In the genomic region with DNA sequence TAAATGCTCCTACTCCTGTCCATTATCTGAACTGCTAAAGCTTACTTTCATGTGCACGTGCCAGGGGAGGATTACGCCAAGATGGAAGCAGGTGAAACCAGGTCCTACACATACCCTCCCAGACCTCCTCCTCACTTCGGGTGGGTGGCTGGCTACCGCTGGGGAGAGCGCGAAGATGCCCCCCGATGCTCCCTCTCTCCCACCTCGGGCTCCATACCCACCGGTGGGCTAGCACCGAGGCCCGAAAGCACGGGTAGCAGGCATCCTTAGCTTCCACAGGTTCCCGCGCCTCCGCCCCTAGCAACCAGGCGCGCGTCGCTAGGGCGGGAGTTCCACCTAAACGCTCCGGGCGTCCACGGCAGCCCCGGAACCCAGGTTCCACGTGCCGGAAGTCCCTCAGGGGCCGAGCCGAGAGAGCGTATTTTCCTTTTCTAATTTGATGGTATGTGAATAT, we compare ENCODE assay signal across 8 mouse cellular contexts. TPM values are rescaled to one million over a fixed set of nuclear protein-coding genes. Genes with fewer than 3 reads are reported as not detected.
DNase-seq lines count a peak whose midpoint lies in the region; ATAC-seq and TF ChIP-seq lines count a peak whose summit lies in the region.

A gene (minus strand): TSS at position 299 of the 454 bp plus-strand sequence.

- H3K79me3 ChIP-seq in C2C12 (ENCODE audit: low read depth): no peaks in the 10 kb centered on the region

- H3K27me3 ChIP-seq in C2C12 (ENCODE audit: control insufficient read depth, insufficient read depth, insufficient read length): no peaks in the 10 kb centered on the region
- H3K27me3 ChIP-seq in heart, embryonic 10.5 days (ENCODE audit: insufficient read depth, poor library complexity, severe bottlenecking): no peaks in the 10 kb centered on the region
- no peaks in the 10 kb centered on the region for H3K27me3 ChIP-seq in kidney, embryonic 14.5 days (ENCODE audit: control insufficient read depth, insufficient read depth, low read length)
- no peaks in the 10 kb centered on the region for H3K27me3 ChIP-seq in limb, embryonic 15.5 days
- no peaks in the 10 kb centered on the region for H3K27me3 ChIP-seq in midbrain, postnatal 0 days (ENCODE audit: insufficient read depth, low read length)

- H3K79me2 ChIP-seq in C2C12 (ENCODE audit: control insufficient read depth, insufficient read depth): no peaks in the 10 kb centered on the region

- DNase-seq in brain, adult 2 months (ENCODE audit: low read depth, low spot score): peak; percentile 91
- peak; percentile 90 for DNase-seq in heart, embryonic 10.5 days (ENCODE audit: low spot score)
- peak; percentile 83 for DNase-seq in midbrain, postnatal 0 days (ENCODE audit: low spot score)
- peak; percentile 69 to 79 for DNase-seq in spleen, postnatal 14 days (ENCODE audit: low spot score in 2 of 2)

- no peaks in the 10 kb centered on the region for H3K4me1 ChIP-seq in embryonic fibroblast, embryonic 13.5 days (ENCODE audit: control insufficient read depth, insufficient read depth, low read length)
- peaks cover 5% of the 10 kb centered on the region for H3K4me1 ChIP-seq in heart, embryonic 10.5 days
- H3K4me1 ChIP-seq in kidney, embryonic 14.5 days (ENCODE audit: control insufficient read depth, insufficient read depth, low read length): 0 out of 2 replicates have a peak, but pooled peaks cover 3% of the 10 kb centered on the region
- H3K4me1 ChIP-seq in limb, embryonic 15.5 days: no peaks in the 10 kb centered on the region
- H3K4me1 ChIP-seq in midbrain, postnatal 0 days (ENCODE audit: insufficient read depth, low read length): no peaks in the 10 kb centered on the region

- peak within 1 kb of the TSS; percentile 44 for H3K4me3 ChIP-seq in C2C12 (ENCODE audit: insufficient read depth, poor library complexity, severe bottlenecking)
- peak within 1 kb of the TSS; percentile 67 for H3K4me3 ChIP-seq in embryonic fibroblast, embryonic 13.5 days (ENCODE audit: insufficient read depth, low read length)
- peak within 1 kb of the TSS; percentile 78 for H3K4me3 ChIP-seq in heart, embryonic 10.5 days
- H3K4me3 ChIP-seq in kidney, embryonic 14.5 days (ENCODE audit: low read length): peak within 1 kb of the TSS; percentile 70
- H3K4me3 ChIP-seq in limb, embryonic 15.5 days: peak within 1 kb of the TSS; percentile 51
- peak within 1 kb of the TSS; percentile 63 for H3K4me3 ChIP-seq in midbrain, postnatal 0 days (ENCODE audit: low read depth, low read length)

- ATAC-seq in kidney, embryonic 14.5 days (ENCODE audit: low FRiP score, low TSS enrichment): peak; percentile 91
- peak; percentile 58; the same call in 1 of the 2 replicates for ATAC-seq in limb, embryonic 15.5 days (ENCODE audit: insufficient number of reproducible peaks, low FRiP score, low TSS enrichment, low read depth)
- peak; percentile 94 for ATAC-seq in midbrain, postnatal 0 days (ENCODE audit: low FRiP score)

- H3K4me2 ChIP-seq in kidney, embryonic 14.5 days (replicated peaks; ENCODE audit: low read depth, low read length): peak within 1 kb of the TSS; percentile 85
- H3K4me2 ChIP-seq in limb, embryonic 15.5 days: peak within 1 kb of the TSS; percentile 66
- H3K4me2 ChIP-seq in midbrain, postnatal 0 days (ENCODE audit: low read depth, low read length, poor library complexity, severe bottlenecking): peak within 1 kb of the TSS; percentile 58

- no peak for TF ChIP-seq CTCF in C2C12 (IDR thresholded peaks at IDR 0.05; ENCODE audit: control insufficient read depth, insufficient read depth, insufficient read length)
- no peak for TF ChIP-seq CTCF in embryonic fibroblast, embryonic 13.5 days (IDR thresholded peaks at IDR 0.05; ENCODE audit: borderline replicate concordance, insufficient read depth, low read length)
- TF ChIP-seq CTCF in midbrain, postnatal 0 days (IDR thresholded peaks at IDR 0.05): no peak

- no peaks in the 10 kb centered on the region for H3K9me3 ChIP-seq in heart, embryonic 10.5 days
- no peaks in the 10 kb centered on the region for H3K9me3 ChIP-seq in kidney, embryonic 14.5 days (ENCODE audit: control insufficient read depth, low read length)
- no peaks in the 10 kb centered on the region for H3K9me3 ChIP-seq in limb, embryonic 15.5 days
- no peaks in the 10 kb centered on the region for H3K9me3 ChIP-seq in midbrain, postnatal 0 days (ENCODE audit: low read length)

- peak within 1 kb of the TSS; percentile 81 for H3ac ChIP-seq in C2C12 (ENCODE audit: control insufficient read depth, insufficient read length, low read depth)

- no peak for TF ChIP-seq POLR2A in embryonic fibroblast, embryonic 13.5 days (IDR thresholded peaks at IDR 0.05; ENCODE audit: low read depth, low read length)

- peak within 1 kb of the TSS; percentile 70 for H3K9ac ChIP-seq in kidney, embryonic 14.5 days (ENCODE audit: low read depth, low read length)
- H3K9ac ChIP-seq in limb, embryonic 15.5 days: no peak within 1 kb of the TSS; the same call in 1 of the 2 replicates
- H3K9ac ChIP-seq in midbrain, postnatal 0 days (replicated peaks; ENCODE audit: low read length, poor library complexity, severe bottlenecking): peak within 1 kb of the TSS; percentile 69

- WGBS in heart, embryonic 10.5 days: under 1% methylated on average over 30 of the region's 30 CpGs
- under 1% methylated on average over 30 of the region's 30 CpGs for WGBS in kidney, embryonic 14.5 days
- under 1% methylated on average over 30 of the region's 30 CpGs for WGBS in limb, embryonic 15.5 days
- WGBS in midbrain, postnatal 0 days: 1% methylated on average over 30 of the region's 30 CpGs

- H3K27ac ChIP-seq in embryonic fibroblast, embryonic 13.5 days (ENCODE audit: insufficient read depth, low read length): no peak within 1 kb of the TSS
- peak within 1 kb of the TSS; percentile 82 for H3K27ac ChIP-seq in heart, embryonic 10.5 days
- H3K27ac ChIP-seq in kidney, embryonic 14.5 days (ENCODE audit: low read depth, low read length): no peak within 1 kb of the TSS
- no peak within 1 kb of the TSS for H3K27ac ChIP-seq in limb, embryonic 15.5 days
- peak within 1 kb of the TSS; percentile 77 for H3K27ac ChIP-seq in midbrain, postnatal 0 days (ENCODE audit: low read depth, low read length)

- H3K36me3 ChIP-seq in C2C12 (ENCODE audit: control insufficient read depth, insufficient read depth): no peaks in the 10 kb centered on the region
- no peaks in the 10 kb centered on the region for H3K36me3 ChIP-seq in heart, embryonic 10.5 days
- no peaks in the 10 kb centered on the region for H3K36me3 ChIP-seq in kidney, embryonic 14.5 days (ENCODE audit: control insufficient read depth, insufficient read depth, low read length)
- H3K36me3 ChIP-seq in limb, embryonic 15.5 days: no peaks in the 10 kb centered on the region
- no peaks in the 10 kb centered on the region; the same call in 1 of the 2 replicates for H3K36me3 ChIP-seq in midbrain, postnatal 0 days (ENCODE audit: insufficient read depth, low read length)

TF ChIP-seq in C2C12, 6 proteins besides CTCF, POLR2A, EP300 and RAD21:
- TF ChIP-seq USF1 (IDR thresholded peaks at IDR 0.05; ENCODE audit: low read depth) (no peak), MAX (IDR thresholded peaks at IDR 0.05) (peak; percentile 38)

RNA-seq across cellular contexts. Expression of the gene that starts here (rescaled TPM):
- 2.6 TPM for polyA plus RNA-seq in C2C12 (2012; fragmentation: generic; extraction: Trizol)
- polyA plus RNA-seq in embryonic fibroblast, embryonic 13.5 days (2011; ENCODE audit: insufficient read length, low read depth, missing spikeins): 1.6 and 2.4 TPM in 2 replicates
- 4.3 and 7.1 TPM in 2 replicates for polyA plus RNA-seq in heart, embryonic 10.5 days (2016; fragmentation: Nextera tagmentation; extraction: Ambion mirVana)
- polyA plus RNA-seq in kidney, embryonic 14.5 days (2014; fragmentation: Nextera tagmentation; extraction: Ambion mirVana): 11.6 and 12.6 TPM in 2 replicates
- polyA plus RNA-seq in limb, embryonic 15.5 days (2015; fragmentation: Nextera tagmentation; extraction: Ambion mirVana): 4.2 and 4.3 TPM in 2 replicates
- total RNA-seq in midbrain, postnatal 0 days (2014; rRNA removed): 9.4 and 13.1 TPM in 2 replicates
- 25.1 and 25.9 TPM in 2 replicates for polyA plus RNA-seq in midbrain, postnatal 0 days (2015; fragmentation: Nextera tagmentation; extraction: Ambion mirVana)

Comparison
In these comparisons a context has a peak if more than half of its experiments do, and no peak if none do; other contexts are left out.
1. H3K27ac ChIP-seq: peak in heart, embryonic 10.5 days (single experiment) and midbrain, postnatal 0 days (single experiment); none in embryonic fibroblast, embryonic 13.5 days (single experiment), kidney, embryonic 14.5 days (single experiment) and limb, embryonic 15.5 days (single experiment).
2. Peak in every context shown above with its lines, with median percentiles within 50 percentile points of each other: H3K4me3 ChIP-seq, DNase-seq, ATAC-seq and H3K4me2 ChIP-seq.